Mouse (Mus musculus): ENCODE data around the gene Olfr748. TPM values are rescaled to one million over a fixed set of nuclear protein-coding genes. Genes with fewer than 3 reads are reported as not detected.

Gene Olfr748
- polyA plus RNA-seq (2015; fragmentation: Nextera tagmentation; extraction: Ambion mirVana) = not detected in 2 replicates

DNA sequence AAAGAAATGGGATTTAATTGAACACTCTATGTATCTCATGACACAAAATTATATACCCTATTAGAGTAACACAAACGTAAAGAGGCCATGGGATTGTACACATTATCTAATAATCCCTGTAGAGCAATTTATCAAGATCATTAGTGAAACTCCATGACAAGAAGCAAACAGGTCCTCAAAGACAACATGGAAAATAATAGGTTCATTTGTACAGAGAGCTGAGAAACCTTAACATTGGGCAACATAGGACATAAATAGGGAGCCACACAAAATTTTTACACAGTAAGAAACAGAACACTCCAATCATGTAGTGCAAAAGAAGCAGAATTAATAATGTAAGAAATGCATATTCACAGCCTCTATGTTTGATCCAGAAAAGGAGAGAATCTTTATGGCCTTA is at the start of gene Olfr748:
Olfr748 (plus strand) TSS at position 301 of the 400 bp plus-strand sequence.

DNA sequence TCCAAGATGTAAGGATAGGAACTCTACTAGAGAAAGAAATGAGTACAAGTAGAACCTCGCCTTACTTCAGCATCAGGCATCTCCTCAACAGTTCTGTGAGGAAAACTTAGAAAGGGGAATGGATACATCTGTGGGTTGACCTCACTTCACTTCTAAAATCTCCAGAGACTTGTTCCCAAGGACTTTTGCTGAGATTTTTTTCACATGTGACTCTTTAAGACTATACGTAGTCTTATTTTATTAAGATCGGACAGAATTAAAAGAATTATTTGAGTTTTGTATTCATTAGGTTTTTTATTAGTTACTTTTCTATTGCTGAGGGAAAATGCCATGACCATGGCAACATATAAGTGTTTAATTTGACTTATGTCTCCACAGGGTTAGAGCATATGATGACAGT is 14.1 kb upstream of the Olfr748 start, which contains the start of gene Olfr747:
Olfr747 (minus strand) TSS at position 101 of the 400 bp plus-strand sequence.

DNA sequence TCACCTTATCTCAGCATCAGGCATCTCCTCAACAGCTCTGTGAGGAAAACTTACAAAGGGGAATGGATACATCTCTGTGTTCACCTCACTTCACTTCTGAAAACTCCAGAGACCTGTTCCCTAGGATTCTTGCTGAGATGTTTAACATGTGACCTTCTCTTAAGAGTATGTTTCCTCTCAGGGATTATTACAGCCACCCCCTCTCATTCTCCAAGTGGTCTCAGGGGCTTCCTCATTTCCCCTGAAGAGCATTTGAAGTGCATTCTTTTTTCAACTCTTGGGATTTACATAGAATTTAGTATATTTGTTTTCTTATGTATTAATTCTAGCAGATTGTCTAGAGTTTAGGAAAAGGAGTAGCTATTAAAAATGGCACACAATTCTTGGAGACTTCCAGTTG is 37.8 kb downstream of the Olfr748 start, which contains the start of gene Olfr749:
Olfr749 (minus strand) TSS at position 101 of the 400 bp plus-strand sequence.

Other genes starting within 250 kb of the Olfr748 start
- gene Olfr741, start 234.6 kb upstream of the Olfr748 start, polyA plus RNA-seq (2015; fragmentation: Nextera tagmentation; extraction: Ambion mirVana) = not detected in 2 replicates
- gene Olfr742, start 203.8 kb upstream of the Olfr748 start, polyA plus RNA-seq (2015; fragmentation: Nextera tagmentation; extraction: Ambion mirVana) = not detected in 2 replicates
- gene Olfr743, start 185.5 kb upstream of the Olfr748 start, polyA plus RNA-seq (2015; fragmentation: Nextera tagmentation; extraction: Ambion mirVana) = not detected in 2 replicates
- gene Olfr744, start 92.5 kb upstream of the Olfr748 start, polyA plus RNA-seq (2015; fragmentation: Nextera tagmentation; extraction: Ambion mirVana) = not detected in 2 replicates
- gene Olfr745, start 68.0 kb upstream of the Olfr748 start, polyA plus RNA-seq (2015; fragmentation: Nextera tagmentation; extraction: Ambion mirVana) = not detected in 2 replicates
- not detected in 2 replicates for gene Olfr746, start 60.3 kb upstream of the Olfr748 start, polyA plus RNA-seq (2015; fragmentation: Nextera tagmentation; extraction: Ambion mirVana)
- gene Olfr747, start 14.2 kb upstream of the Olfr748 start, polyA plus RNA-seq (2015; fragmentation: Nextera tagmentation; extraction: Ambion mirVana) = not detected in 2 replicates
- not detected in 2 replicates for gene Olfr749, start 37.7 kb downstream of the Olfr748 start, polyA plus RNA-seq (2015; fragmentation: Nextera tagmentation; extraction: Ambion mirVana)
- 27.9 and 32.0 TPM in 2 replicates for gene Ttc5, start 78.1 kb downstream of the Olfr748 start, polyA plus RNA-seq (2015; fragmentation: Nextera tagmentation; extraction: Ambion mirVana)
- not detected in 2 replicates for gene Ccnb1ip1, start 100.4 kb downstream of the Olfr748 start, polyA plus RNA-seq (2015; fragmentation: Nextera tagmentation; extraction: Ambion mirVana)
- gene Parp2, start 100.5 kb downstream of the Olfr748 start, polyA plus RNA-seq (2015; fragmentation: Nextera tagmentation; extraction: Ambion mirVana) = 44.8 and 46.3 TPM in 2 replicates
- gene Tep1, start 163.2 kb downstream of the Olfr748 start, polyA plus RNA-seq (2015; fragmentation: Nextera tagmentation; extraction: Ambion mirVana) = 9.8 and 14.8 TPM in 2 replicates
- gene Klhl33, start 190.1 kb downstream of the Olfr748 start, polyA plus RNA-seq (2015; fragmentation: Nextera tagmentation; extraction: Ambion mirVana) = 0.16 and 0.24 TPM in 2 replicates
- gene Osgep, start 217.5 kb downstream of the Olfr748 start, polyA plus RNA-seq (2015; fragmentation: Nextera tagmentation; extraction: Ambion mirVana) = 73.5 and 76.4 TPM in 2 replicates
- 94.3 and 96.1 TPM in 2 replicates for gene Apex1, start 217.6 kb downstream of the Olfr748 start, polyA plus RNA-seq (2015; fragmentation: Nextera tagmentation; extraction: Ambion mirVana)
- gene Pip4p1, start 223.5 kb downstream of the Olfr748 start, polyA plus RNA-seq (2015; fragmentation: Nextera tagmentation; extraction: Ambion mirVana) = 25.7 and 27.4 TPM in 2 replicates
- gene Pnp, start 223.7 kb downstream of the Olfr748 start, polyA plus RNA-seq (2015; fragmentation: Nextera tagmentation; extraction: Ambion mirVana) = 129 and 140 TPM in 2 replicates
- not detected in 2 replicates for gene Gm49342, start 237.1 kb downstream of the Olfr748 start, polyA plus RNA-seq (2015; fragmentation: Nextera tagmentation; extraction: Ambion mirVana)
- gene Pnp2, start 248.6 kb downstream of the Olfr748 start, polyA plus RNA-seq (2015; fragmentation: Nextera tagmentation; extraction: Ambion mirVana) = 21.4 and 25.9 TPM in 2 replicates

All from spleen, postnatal 0 days (tissue).